Mouse (Mus musculus) cerebellum, postnatal 14 days (tissue): ENCODE measurements around the gene Trpm4.
"Not testable (repeated sequence)": the region's sequence is repeated elsewhere in the genome, so short reads cannot be mapped to it uniquely, and the experiment has no call there.

Experiments used
- DNase-seq, 2 experiments: peaks; one replicate each; pipeline ENCODE4 v3.0.0; 2021; ENCODE audit warnings: mixed read lengths in 2 of 2

Trpm4 gene

DNA sequence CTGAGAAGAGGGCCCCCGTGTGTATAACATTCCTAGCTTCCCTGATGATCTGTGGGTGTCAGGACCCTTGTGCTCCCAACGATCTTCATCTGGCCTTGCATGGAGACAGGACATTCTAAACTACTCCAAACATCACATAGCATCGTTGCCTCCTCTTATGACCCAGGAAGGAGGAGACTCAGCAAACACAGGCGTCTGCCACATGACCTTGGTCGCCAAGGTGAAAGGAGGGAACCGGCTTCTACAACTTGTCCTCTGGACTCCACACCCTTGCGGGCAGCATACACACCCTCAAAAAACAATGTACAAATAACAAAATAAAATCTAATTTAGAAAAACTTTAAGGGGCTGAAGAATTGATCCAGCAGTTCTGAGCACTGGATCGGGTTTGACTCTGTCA lies 21.6 kb downstream of the Trpm4 start:
- DNase-seq: no peak

DNA sequence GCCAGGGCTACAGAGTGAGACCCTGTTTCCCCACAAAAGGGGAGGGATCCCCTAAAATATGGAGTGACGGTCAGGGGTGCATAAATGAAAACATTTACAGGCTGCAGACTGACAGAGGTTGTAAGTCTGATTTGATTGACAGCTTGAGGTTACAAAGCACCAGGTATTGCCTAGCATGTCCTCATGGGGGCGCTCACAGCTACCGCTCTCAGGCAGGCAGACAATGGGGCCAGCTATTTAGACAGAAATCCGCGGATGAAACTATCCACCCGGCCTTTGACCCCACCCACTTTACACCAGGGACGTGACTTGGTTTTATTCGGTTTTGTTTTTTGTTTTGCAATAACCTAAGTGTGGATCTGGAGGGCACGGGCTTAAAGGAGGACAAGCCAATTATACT lies 24.1 kb downstream of the Trpm4 start:
- DNase-seq: peak; percentile 71 to 80

DNA sequence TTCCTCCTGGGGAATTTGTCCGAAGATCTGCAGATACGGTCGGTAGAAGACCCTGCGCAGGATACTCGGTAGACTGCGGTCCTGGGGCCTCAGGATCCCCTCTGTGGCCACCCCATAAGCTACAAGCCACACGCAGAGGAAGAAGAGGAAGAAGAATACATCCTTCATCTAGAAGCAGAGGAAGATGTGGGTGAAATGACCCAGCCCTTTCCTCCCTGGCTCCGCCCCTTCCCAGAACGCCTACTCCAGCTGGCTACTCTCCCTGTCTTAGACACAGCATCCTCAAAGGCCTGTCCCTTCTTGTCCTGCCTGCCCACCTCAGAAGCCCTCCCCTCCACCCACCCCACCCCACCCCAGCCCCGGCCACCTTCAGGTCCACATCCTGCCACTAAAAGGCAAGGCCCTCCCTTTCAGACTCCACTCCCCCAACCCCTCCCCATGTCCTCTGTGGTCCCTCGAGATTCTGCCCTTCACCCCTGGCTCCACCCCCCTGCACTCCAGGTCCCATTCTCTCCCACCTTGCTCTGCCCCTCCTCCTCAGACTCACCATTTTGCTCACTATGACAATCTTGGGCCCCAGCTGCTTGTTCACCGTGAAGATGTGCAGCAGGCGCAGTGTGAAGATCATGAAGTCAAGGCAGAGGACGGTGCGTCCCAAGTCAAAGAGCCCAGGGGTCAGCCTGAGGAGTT lies 24.9 kb downstream of the Trpm4 start:
- no peak for DNase-seq

DNA sequence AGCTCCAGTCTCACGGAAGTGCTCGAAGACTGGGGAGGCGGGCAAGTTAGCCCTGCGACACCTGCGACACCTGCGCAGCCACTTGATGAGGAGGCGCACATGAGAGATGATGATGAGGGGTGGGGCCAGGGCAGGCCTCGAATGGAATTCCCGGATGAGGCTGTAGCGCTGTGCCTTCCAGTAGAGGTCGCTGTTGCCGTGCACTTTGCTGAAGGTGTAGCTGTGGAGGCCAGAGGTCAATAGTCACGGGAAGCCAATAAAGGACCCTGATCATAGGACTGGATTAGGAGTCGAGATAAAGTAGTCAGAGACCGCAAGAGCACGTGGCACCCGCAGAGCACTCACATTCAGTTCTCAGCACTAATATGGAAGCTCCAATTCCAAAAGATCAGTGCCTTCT lies 28.3 kb downstream of the Trpm4 start:
- DNase-seq: peak; percentile 84 to 91

DNA sequence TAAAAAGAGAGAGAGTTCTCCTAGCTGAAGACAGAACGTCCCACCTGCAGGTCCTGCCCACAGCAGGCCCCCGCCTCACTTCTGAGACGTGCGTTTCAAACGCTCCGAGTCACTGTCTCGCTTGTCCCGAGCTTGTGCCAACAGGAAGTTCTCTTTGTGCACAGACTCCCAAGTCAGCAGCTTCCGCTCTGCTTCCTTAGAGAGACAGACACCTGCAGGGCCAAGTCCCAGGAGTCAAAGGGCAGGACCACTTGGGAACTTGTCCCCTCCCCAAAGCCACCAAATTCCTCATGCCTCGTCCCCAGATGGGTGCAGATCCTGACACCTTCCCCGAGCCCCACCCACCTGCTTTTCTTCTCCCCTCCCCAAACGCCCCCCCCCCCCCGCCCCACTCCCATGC lies 28.7 kb downstream of the Trpm4 start:
- DNase-seq: peak in 1 of 2 experiments; percentile 20

DNA sequence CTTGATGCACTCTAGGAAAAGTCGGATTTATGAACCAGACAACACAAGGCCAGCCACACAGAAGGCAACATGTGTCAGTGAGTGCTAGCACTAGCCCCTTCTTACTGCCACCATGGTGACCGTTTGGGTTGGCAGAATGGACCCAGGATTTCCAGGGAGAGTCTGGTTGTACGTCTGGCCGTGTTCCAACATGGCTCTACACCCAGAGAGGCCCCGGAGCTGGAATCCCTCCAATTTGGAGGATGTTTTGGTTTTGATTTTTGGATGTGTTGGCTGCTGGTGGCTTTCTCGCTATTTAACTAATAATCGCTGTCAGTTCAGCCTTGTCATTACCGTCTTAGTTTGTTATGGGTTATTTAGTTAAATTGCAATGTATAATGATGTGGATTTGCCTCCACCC lies 31.0 kb downstream of the Trpm4 start:
- peak; percentile 50 to 70 for DNase-seq

DNA sequence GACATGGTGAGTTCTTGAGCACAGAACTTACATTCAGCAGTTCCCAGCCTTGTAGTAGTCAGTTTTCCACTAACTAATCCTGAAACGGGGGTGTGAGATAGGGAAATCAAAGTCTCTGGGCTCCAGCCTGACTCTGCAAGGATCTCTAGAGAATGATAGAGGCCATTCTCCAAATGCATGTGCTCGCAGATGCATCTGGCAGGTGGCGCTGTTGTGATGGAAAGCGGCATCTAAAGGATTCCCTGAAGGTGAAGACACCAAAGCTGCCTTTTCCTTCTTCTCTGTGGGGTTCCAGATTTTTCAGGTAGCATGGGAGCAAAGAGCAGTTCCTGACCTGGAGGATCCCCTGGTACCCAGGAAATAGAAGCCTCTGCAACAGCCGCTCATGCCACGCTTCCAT lies 33.3 kb downstream of the Trpm4 start:
- peak; percentile 85 to 91 for DNase-seq

DNA sequence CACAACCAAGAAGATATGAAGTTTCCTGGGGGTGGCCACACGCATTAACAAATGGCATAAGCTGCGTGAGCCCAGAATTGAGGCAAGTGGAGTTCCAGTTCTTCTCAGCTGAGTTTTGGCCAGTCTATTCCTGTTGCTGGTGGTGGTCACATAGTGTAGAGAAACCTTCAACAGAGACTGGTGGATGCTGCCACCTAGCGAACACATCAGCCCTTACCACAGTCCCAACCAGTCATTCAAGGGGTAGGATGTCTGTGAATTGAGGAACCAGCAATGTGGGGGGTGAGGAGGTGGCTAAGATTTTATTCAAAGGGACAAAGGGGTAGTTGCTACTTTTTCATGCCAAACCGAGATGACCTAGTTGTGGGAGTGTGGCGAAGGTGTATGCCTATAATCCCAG lies 33.8 kb downstream of the Trpm4 start:
- DNase-seq: peak; percentile 80 to 83

DNA sequence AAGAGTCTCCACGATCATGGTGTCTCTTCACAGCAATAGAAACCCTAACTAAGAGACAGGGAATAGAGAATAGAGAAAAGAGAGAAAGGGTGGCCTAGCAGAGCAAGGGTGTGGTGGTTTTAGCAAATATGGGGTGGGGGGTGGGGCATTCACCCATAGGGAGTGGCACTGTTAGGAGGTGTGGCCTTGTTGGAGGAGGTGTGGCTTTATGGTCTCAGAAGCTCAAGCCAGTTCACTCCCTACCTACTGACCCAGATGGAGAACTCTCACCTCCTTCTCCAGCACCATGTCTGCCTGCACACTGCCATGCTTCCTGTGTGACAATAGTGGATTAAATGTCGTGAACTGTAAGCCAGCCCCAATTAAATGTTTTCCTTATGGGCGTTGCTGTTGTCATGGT lies 36.0 kb downstream of the Trpm4 start:
- DNase-seq: no peak

DNA sequence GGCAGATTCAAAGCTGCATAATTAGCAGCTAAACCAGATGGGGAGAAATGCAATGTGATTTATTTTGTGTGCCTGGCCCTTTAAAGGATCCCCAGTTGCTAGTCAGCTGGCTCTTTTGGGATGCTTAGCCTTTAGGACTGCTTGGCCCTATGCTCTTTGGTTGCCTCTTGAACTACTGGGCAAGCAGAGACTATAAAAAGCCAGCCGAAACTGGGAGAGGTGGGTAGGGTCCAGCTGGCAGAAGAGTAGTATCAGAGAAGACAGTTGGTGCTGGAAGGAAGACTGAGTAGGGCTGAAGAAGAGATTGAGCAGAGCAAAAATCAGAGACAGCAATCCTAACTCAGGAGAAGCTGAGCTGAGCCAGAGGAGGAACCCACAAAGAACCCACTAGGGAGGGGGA lies 37.0 kb downstream of the Trpm4 start:
- DNase-seq: no peak

DNA sequence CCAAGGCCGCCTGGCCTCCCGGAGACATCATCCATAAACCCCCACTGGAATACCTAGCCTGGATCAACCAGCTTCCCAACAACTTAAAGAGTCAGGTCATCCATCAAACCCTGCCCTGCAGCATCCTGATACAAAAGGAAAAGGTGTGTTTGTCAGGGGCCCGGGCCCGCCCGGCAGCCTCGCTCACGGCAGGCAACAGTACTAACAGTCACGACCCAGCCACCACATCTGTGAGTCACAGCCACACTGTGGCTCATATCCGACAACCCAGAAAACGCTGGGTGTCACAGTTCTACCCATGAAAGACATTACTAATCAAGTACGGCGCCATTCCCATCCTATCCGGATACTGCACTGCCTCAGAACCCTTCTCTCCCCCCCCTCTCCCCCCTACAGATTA lies 47.1 kb downstream of the Trpm4 start:
- no peak for DNase-seq

DNA sequence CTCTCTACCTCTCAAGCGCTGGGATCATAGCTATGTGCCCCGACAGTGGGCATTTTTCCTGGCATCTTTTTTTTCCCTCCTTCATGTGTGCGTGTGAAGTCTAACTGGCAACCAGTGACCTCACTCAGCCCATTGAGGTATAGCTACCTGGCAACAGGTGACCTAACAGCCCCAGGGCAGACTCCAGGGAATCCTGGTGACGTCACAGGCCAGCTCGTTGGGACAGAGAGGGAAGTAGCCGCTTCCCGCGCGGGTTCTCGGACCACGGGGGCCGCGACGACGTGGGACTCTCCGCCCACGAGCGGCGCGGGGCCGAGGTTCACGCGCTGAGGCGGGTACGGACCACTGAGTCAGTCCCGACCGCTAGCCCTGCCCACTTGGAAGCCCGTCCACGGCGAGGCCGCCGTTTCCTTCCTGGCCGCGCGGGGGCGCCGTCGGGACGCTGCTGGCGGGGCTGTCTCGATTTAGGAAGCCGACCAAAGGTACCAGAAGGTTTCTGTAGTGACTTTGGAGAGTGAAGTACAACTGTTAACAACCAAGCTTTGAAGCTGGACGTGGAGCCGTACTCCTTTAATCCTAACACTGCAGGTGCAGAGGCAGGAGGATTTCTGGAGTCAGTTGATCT lies 56.3 kb downstream of the Trpm4 start, which contains the start of gene Slc6a21:
Gene Slc6a21 (plus strand): TSS at position 378 of the 625 bp plus-strand sequence.
- DNase-seq: peak; percentile 83 to 86

DNA sequence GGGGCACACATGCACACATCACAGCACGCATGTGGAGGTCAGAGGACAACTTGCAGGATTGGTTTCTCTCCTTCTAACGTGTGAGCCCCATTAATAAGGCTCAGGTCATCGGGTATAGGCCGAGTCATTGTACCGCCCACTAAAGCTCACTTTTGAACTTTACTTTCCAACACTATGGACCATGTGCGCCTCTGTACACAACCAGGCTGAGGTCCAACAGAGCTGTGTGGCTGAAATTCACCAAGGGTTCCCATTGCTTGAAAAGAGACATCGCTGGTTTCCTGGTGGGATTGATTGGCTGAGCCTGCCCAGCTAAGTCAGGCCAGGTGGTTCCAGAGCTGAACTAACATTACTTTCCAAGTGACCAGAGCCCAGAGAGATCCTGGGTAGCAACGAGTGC lies 59.9 kb downstream of the Trpm4 start:
- no peak for DNase-seq

DNA sequence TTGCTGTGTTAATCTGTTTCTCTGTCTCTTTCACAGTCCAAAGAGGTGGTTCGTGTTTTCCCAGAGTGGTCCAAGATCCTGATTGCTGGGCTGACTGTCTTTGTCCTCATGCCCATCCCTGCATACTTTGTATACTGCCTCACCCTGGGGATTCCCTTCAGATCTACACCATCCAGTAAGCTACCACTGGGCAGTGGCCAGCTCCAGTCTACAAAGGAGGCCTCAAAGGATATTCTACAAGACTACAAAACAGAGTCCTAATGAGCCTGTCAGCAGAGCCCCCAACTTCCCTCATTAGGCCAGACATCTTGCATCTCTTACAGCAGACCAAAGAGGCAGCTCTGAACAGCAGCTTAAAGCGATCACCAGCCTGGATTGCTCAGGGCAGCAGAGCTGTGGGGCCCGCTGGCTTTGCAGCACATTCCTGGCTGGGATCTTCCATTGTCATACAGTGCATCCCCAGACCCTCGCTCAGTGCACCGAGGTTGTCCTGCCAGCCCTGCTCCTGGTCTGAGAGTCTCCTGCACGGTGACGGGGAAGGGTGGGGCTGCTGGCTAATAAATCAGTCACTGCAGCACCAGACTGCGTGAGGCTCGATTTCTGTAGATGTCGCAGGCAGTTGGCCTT lies 60.7 kb downstream of the Trpm4 start:
- DNase-seq: no peak

DNA sequence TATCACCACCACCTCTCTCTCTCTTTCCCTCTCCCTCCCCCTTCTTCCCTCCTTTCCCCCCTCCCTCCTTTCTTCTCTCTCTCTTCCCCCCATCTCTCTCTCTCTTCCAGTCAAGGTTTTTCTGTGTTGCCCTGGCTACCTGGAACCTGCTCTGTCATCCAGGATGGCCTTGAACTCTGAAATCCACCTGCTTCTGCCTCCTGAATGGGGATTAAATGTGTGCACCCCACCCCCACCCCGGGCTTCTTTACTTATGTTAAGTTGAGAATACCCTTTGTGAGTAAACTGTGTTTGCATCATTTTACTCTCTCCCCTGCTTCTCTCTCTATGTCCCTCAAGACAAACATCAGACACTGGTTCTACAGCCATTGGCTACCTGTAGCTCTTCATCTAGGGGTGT lies 68.1 kb downstream of the Trpm4 start:
- DNase-seq: no peak

DNA sequence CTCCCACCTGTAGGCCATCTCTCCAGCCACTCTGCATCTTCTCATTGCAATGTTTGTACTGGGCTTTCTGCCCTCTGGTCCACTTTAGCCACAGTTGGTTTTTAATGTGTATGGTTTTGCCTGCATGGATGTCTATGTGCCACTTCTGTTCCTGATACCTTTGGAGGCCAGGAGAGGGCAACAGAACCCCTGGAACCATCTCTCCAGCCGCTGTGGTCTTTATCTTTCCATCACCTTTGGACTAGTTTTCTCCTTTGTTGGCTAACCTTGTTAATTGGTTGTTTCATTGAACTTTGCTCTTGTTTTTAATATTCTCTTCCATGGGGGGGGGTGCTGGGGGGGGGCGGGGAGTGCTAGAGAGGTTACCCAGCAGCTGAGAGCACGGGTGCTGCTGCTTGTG lies 69.2 kb downstream of the Trpm4 start:
- DNase-seq: no peak

DNA sequence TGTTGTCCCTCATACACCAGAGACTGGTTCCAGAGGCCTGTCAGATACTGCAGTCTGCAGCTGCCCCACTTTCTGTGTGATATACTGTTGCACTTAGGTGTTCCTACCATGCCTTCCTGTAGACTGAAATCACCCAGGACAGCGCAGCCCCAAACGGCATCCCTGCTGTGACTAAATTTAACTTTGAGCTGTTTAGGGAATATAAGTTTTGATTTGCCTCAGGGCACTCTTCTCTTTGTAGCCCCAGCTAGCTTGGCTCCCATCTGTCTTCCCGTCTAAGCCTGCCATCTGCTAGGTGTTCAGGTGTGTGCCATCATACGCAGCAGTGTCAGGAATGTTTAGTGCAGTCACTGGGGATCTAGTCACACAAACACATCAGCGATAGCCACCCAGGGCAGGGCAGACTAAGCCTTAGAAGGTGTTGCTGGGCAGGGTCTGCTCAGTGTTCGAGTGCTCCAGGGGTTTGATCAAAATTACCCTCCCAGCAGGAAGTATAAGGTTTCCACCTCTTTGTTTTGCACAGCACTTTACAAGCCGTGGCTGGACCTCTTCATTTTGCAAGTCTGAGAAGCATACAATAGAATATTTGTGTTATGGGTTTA lies 70.5 kb downstream of the Trpm4 start:
- DNase-seq: no peak

DNA sequence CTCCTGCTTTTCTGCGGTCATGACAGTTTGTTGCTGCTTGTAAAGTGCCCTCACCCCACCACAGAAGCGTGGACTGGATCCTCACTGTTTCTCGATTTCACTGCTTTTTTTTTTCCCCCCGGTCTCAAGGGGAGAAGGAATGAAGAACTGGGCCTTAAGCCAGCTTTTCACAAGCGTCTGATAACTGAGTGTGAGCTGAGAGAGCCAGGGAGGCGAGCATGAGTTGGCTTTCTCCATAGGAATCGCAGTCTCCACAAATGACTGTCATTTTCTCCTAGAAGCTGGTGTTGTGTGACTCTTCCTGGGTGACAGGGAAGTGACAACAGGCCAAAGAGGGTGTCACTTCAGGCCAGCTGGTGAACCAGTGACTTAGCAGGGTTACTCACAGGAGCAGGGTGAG lies 71.3 kb downstream of the Trpm4 start:
- no peak for DNase-seq

DNA sequence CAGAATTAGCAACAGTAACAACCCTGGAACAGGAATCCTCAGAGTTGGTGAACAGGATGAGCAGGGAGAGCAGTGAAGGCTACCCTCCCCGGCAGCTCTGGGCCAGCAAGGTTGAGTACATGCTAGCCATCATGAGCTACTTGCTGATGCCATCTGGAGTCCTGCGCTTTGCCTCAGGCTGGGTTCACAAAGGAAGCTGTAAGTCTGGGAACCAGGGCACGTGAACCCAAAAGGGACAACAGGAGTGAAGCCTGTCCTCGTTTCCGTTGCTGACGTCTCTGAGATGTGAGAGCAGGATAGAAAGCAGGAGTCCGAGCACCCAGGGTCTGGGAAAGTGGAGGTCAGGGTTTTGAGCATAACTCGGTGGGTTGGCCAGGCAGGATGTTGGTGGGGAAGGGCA lies 74.3 kb downstream of the Trpm4 start:
- no peak for DNase-seq

DNA sequence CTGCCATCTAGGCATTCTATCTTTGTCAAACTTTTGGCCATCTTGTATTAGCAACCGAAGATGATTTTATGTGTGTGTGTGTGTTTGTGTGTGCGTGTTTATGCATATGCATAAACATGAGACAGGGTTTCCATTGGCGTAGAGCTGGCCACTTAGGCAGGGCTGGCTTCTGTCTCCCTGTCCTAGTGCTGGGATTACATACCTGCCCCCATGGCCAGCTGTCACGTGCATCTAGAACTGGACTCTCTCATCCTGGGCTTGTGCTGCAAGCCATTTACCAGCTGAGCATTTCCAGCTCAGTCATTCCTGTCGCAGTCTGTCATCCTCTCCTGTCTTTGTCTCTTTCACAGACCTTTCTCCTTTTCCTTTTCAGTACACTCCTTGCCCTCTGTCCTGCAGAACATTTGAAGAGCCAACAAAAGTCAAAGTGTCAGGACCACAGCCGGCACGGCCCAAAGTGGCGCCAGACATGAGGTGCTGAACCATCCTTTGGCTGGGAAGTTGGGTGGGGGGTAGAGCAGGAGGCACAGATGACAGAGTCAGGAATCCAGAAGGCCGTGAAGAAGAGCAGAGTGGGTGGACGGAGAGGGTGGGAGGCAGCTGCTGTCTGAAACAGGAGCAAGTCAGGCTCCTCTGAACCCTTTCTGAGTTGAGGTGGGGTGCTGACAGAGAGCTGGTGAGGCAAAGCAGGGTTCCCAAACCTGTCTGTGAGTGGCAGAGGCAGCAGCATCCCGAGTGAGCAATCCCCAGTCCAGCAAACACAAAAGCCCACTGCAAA lies 76.3 kb downstream of the Trpm4 start:
- peak in 1 of 2 experiments; percentile 10 for DNase-seq

DNA sequence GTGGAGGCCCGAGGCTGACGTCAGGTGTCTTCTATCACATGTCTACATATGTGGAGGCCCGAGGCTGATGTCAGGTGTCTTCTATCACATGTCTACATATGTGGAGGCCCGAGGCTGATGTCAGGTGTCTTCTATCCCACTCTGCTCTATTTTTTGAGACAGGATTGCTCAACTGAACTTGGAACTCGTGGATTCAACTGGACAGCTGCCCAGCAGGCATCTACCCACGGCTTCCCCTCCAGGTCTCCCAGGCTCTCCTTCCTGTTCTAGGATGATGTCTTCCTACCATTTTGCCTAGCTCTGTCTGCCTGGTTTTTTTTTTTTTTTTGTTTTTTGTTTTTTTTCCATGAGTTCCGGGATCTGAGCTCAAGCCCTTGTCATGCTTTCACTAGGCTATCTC lies 77.8 kb downstream of the Trpm4 start:
- not testable (repeated sequence) for DNase-seq

DNA sequence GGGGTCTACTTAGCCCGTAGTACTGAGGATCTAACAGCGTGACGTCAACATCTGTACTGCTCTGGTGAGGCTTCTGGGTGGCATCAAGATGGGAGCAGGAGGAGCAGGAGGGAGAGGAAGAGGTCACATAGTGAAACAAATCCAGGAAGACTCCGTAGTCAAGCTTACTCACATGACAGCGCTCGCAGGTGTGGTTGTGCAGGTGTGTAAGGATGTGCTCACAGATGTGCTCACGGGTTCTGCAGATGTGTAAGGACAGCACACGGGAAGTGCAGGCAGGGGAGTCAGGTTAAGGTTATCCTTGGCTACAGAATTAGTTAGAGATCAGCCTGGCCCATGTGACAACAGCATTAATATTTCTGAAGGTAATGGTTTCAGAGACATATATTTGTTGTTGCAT lies 79.8 kb downstream of the Trpm4 start:
- no peak for DNase-seq
